Mouse (Mus musculus) intestine, embryonic 14.5 days (tissue): Measurements from ENCODE around the gene Mia3. TPM values are rescaled to one million over a fixed set of nuclear protein-coding genes. Genes with fewer than 3 reads are reported as not detected.

ENCODE experiments used
- ATAC-seq: fragments of 200-750 bp; cut with Nextera tagmentation; replicated peaks from 2 replicates; pipeline ENCODE4 v1.8.0; 2017; ENCODE audit warnings: low read depth, moderate number of reproducible peaks, moderate TSS enrichment, moderate library complexity; ENCODE audit not compliant: low FRiP score, low TSS enrichment
- DNase-seq: peaks from one replicate; pipeline ENCODE4 v3.0.0-alpha.2; 2018; ENCODE audit warnings: low spot score
- H3K27ac ChIP-seq: fragments of 300-500 bp; sonication (generic); 2 replicates; pipeline ENCODE4 v1.5.1; 2014; ENCODE audit warnings: low read depth, mild to moderate bottlenecking, control low read depth
- H3K27me3 ChIP-seq: fragments of 300-500 bp; sonication (generic); replicated peaks from 2 replicates; pipeline ENCODE4 v1.6.1; 2014; ENCODE audit warnings: low read length, control low read depth; ENCODE audit not compliant: control insufficient read depth, insufficient read depth
- H3K36me3 ChIP-seq: fragments of 300-500 bp; sonication (generic); 2 replicates; pipeline ENCODE4 v1.6.1; 2014; ENCODE audit warnings: low read length, control low read depth; ENCODE audit not compliant: control insufficient read depth, insufficient read depth
- H3K4me1 ChIP-seq: fragments of 300-500 bp; sonication (generic); replicated peaks from 2 replicates; pipeline ENCODE4 v1.6.1; 2014; ENCODE audit warnings: low read length, control low read depth, mixed read lengths; ENCODE audit not compliant: control insufficient read depth, insufficient read depth
- H3K4me2 ChIP-seq: fragments of 300-500 bp; sonication (generic); 2 replicates; pipeline ENCODE4 v1.6.1; 2014; ENCODE audit warnings: low read length
- H3K4me3 ChIP-seq: fragments of 300-500 bp; sonication (generic); 2 replicates; pipeline ENCODE4 v1.5.1; 2014; ENCODE audit warnings: low read depth, low read length, control low read depth, mixed read lengths
- H3K9ac ChIP-seq: fragments of 300-500 bp; sonication (generic); 2 replicates; pipeline ENCODE4 v1.6.1; 2014; ENCODE audit warnings: mild to moderate bottlenecking, low read length
- H3K9me3 ChIP-seq: fragments of 300-500 bp; sonication (generic); 2 replicates; pipeline ENCODE4 v1.6.1; 2016; ENCODE audit warnings: low read length, control low read depth; ENCODE audit not compliant: control insufficient read depth
- WGBS: fragments of 180-500 bp; shearing (Covaris S2); extraction: QIAGEN DNeasy Blood & Tissue Kit; methylation state at CpG from one replicate; pipeline ENCODE4 v1.1.7; 2014; 5-methylcytosine and 5-hydroxymethylcytosine counted together
- polyA plus RNA-seq: library from polyadenylated mRNA; unstranded; fragments of >200 nt; fragmentation: Nextera tagmentation; extraction: Ambion mirVana; gene quantifications from 2 replicates; pipeline ENCODE4 v1.2.1, GENCODE M21; 2014

Gene Mia3
- polyA plus RNA-seq, 1 experiment from 2014 or later = 102 TPM

DNA sequence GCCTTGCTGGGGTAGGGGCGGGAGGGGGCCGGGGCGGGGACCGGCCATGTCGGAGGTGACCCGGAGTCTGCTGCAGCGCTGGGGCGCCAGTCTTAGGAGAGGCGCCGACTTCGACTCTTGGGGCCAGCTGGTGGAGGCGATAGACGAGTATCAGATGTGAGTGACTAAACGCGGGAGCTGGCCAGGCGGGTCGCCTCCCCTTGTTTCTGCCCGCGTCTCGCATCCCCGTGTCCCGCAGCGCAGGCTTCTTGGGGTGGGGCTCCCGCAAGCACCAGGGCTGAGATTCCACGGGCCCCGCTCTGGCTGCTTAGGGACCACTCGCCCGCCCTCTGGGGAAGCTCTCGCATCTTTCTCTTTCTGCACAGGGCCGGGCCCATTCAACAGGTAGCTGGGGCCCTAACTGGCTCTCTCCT is 71.9 kb downstream of the Mia3 start:
- H3K36me3 ChIP-seq = peaks cover 15% of the 10 kb centered on the region
- no peaks in the 10 kb centered on the region for H3K9me3 ChIP-seq
- H3K27ac ChIP-seq = peak overlapping the region; percentile 2; the same call in 1 of the 2 replicates
- 1% methylated on average over 28 of the region's 30 CpGs for WGBS
- H3K27me3 ChIP-seq = no peaks in the 10 kb centered on the region
- H3K4me2 ChIP-seq = peak overlapping the region; percentile 49
- peak overlapping the region; percentile 34 for H3K9ac ChIP-seq
- no peaks in the 10 kb centered on the region for H3K4me1 ChIP-seq
- DNase-seq = peak; percentile 81
- no peak; the same call in none of the 2 replicates for ATAC-seq
- peak overlapping the region; percentile 47 for H3K4me3 ChIP-seq

GRCm38 (mm10) chr1:183296877-183297383 is 72.4 kb downstream of the Mia3 start, which contains the start of gene Brox:
Gene Brox (minus strand): TSS chr1:183297269.
- 0% methylated on average over 38 of the region's 39 CpGs for WGBS
- peak; percentile 89 for ATAC-seq
- Histone ChIP-seq H3K27ac (peak within 1 kb of the TSS; percentile 23; the same call in 1 of the 2 replicates), H3K4me2 (peak within 1 kb of the TSS; percentile 49), H3K36me3 (peaks cover 21% of the 10 kb centered on the region), H3K27me3 (no peaks in the 10 kb centered on the region), H3K4me3 (peak within 1 kb of the TSS; percentile 47), H3K4me1 (no peaks in the 10 kb centered on the region), H3K9ac (peak within 1 kb of the TSS; percentile 34), H3K9me3 (no peaks in the 10 kb centered on the region)
- peak; percentile 99 for DNase-seq

GRCm38 (mm10) chr1:183296465-183296864 is 72.9 kb downstream of the Mia3 start, which contains the start of gene Aida:
Gene Aida (plus strand): TSS chr1:183296590.
- Histone ChIP-seq H3K9ac (peak within 1 kb of the TSS; percentile 34), H3K4me1 (no peaks in the 10 kb centered on the region), H3K4me2 (peak within 1 kb of the TSS; percentile 49), H3K4me3 (peak within 1 kb of the TSS; percentile 47), H3K36me3 (peaks cover 26% of the 10 kb centered on the region), H3K9me3 (no peaks in the 10 kb centered on the region), H3K27ac (peak within 1 kb of the TSS; percentile 23; the same call in 1 of the 2 replicates), H3K27me3 (no peaks in the 10 kb centered on the region)
- ATAC-seq (peak; percentile 17), DNase-seq (no peak)
- WGBS = under 1% methylated on average over 26 of the region's 26 CpGs

- no peak for ATAC-seq
- Histone ChIP-seq H3K27ac (no peak overlapping the region), H3K9ac (no peak overlapping the region), H3K36me3 (peaks cover 90% of the 10 kb centered on the region), H3K4me2 (no peak overlapping the region), H3K27me3 (no peaks in the 10 kb centered on the region), H3K4me1 (no peaks in the 10 kb centered on the region), H3K4me3 (no peak overlapping the region), H3K9me3 (no peaks in the 10 kb centered on the region)
- WGBS = 95% methylated on average over 4 of the region's 4 CpGs
- no peak for DNase-seq
These were observed 79.8 kb downstream of the Mia3 start for GRCm38 (mm10) chr1:183289576-183289975.

- WGBS = 88% methylated on average over 3 of the region's 3 CpGs
- no peaks in the 10 kb centered on the region for H3K27me3 ChIP-seq
- H3K36me3 ChIP-seq = peaks cover 96% of the 10 kb centered on the region
These were observed 81.0 kb downstream of the Mia3 start for GRCm38 (mm10) chr1:183288351-183288750.

More at GRCm38 (mm10) chr1:183288351-183288750, 81.0 kb downstream of the Mia3 start:
- ATAC-seq (no peak), DNase-seq (no peak)
- no peak overlapping the region for H3K4me2 ChIP-seq
- H3K4me3 ChIP-seq = no peak overlapping the region
- H3K27ac ChIP-seq = no peak overlapping the region
- H3K9ac ChIP-seq = no peak overlapping the region
- no peaks in the 10 kb centered on the region for H3K9me3 ChIP-seq
- no peaks in the 10 kb centered on the region for H3K4me1 ChIP-seq

Other genes with a start within 250 kb of the Mia3 start
- gene Disp1, start 148.0 kb downstream of the Mia3 start, polyA plus RNA-seq = 12.1 and 15.1 TPM in 2 replicates
- gene Aida, start 73.0 kb downstream of the Mia3 start, polyA plus RNA-seq = 26.4 and 27.5 TPM in 2 replicates
- 44.7 and 48.7 TPM in 2 replicates for gene Brox, start 72.3 kb downstream of the Mia3 start, polyA plus RNA-seq
- gene Taf1a, start 19.4 kb upstream of the Mia3 start, polyA plus RNA-seq = 21.5 and 21.8 TPM in 2 replicates
- gene Hhipl2, start 48.7 kb upstream of the Mia3 start, polyA plus RNA-seq = 0.48 and 0.65 TPM in 2 replicates